Mouse (Mus musculus): ENCODE results near the gene Palm. TPM values are rescaled to one million over a fixed set of nuclear protein-coding genes. Genes with fewer than 3 reads are reported as not detected.

Gene Palm
- total RNA-seq, 4 experiments from 2014 or later, result 72.7 to 123 (median 96.1) TPM

DNA sequence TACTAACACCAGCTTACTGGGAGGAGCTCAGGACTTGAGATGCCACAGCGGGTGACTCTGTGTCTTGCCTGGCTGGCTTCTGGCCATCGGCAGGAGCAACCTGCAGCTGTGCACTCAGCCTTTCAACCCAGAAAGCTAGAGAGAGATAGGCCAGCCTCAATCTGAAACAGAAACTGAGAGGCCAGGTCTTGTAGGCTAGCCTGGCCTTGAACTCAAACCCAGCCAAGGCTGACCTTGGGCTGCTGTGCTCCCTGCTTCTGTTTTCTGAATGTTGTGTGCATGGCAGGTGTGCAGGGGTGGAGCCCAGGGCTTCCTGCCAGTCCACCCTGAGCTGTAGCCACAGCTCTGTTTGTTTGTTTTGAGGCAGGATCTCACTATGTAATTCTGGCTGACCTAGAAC is 20.2 kb upstream of the Palm start:
- no peak for DNase-seq

DNA sequence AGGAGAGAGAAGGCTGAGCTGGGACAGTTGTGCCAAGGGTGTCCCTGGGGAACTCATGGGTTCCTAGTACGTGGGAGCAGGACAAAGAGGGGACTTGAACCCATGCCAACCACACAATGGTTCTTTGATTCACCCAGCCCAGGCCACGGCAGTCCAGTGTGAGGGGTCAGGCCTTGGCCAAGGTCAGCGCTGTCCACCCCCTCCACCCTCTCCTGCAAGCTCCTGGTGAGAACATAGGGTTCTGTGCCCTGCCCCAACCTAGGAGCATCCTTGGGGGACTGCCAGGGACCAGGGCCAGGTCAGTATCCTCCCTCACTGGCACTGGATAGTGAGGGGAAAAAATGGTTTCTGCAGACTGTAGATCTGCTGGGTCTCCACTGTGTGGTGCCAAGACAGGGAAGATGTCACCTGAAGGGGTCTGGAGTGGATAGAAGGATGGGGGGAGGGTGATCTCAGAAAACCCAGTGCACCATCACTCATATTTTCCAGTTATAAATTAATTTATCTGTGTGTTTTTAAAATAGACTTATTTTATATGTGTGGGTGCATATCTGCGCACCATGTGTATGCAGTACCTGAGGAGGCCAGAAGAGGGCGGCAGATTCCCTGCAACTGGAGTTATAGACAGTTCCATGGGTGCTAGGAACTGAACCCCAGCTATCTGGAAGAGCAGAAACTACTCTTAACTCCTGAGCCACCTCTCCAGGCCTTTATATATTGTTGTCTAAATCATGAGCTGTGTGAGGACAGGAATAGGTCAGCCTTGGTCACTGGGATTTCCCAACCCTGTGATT is 18.7 kb upstream of the Palm start:
- DNase-seq, result no peak

DNA sequence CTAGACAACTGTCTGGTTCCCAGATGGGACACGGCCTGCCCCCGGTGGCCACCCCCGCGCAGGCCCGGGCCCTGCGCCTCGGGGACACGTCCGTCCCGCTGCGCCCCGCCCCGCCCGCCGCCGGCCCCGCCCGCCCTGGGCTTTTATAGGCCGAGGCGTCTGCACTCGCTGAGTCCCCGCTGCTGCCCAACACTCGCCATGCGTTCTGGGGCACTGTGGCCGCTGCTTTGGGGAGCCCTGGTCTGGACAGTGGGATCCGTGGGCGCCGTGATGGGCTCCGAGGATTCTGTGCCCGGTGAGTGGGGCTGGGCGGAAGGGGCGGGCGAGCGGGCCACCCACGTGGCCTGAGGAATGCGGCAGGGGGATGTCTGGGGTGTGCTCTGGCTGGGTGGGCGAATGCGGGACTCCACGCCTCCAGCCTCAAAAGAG is 16.3 kb upstream of the Palm start, which contains the start of gene Fstl3:
Gene Fstl3, plus strand, starts transcription at position 170 of the 429 bp plus-strand sequence.
- no peak for DNase-seq

DNA sequence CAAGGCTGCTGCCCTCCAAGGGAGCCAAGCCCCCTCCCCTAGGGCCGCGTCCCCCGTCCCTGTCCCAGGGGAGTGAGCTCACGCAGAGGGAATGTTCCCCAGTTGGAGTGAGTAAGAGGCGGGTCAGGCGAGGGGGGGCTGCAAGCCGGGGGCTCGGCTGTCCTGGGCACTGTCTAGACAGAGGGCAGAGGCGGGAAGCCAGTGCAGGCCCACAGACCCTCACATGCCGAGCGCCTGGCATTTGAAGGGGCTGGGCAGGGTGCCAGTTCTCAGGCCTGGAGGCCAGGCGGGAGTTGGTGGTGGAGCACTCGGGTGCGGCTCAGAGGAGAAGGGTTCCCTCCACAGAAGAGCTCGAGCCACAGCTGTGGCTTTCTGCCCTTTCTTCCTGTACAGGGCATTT is 15.4 kb upstream of the Palm start:
- DNase-seq, result no peak

DNA sequence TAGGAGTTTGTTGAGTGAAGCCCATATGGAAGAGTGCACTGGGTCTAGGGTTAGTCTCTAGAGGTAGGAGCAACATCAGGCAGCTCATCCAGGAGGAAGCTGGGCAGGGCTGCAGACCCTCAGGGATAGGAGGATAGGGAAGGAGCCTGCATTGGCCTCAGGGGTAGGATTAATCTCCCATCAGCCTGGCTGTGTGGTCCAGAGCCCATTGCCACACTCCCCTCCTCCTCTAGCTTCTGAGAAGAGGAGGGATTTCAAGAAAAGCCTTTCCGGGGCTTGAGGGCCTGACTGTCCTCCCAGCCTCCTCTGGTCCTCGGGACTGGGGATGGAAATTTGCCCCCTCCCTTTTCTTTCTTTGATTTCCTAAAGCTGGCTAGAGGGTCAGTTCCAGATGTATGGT is 14.2 kb upstream of the Palm start:
- DNase-seq, result no peak

DNA sequence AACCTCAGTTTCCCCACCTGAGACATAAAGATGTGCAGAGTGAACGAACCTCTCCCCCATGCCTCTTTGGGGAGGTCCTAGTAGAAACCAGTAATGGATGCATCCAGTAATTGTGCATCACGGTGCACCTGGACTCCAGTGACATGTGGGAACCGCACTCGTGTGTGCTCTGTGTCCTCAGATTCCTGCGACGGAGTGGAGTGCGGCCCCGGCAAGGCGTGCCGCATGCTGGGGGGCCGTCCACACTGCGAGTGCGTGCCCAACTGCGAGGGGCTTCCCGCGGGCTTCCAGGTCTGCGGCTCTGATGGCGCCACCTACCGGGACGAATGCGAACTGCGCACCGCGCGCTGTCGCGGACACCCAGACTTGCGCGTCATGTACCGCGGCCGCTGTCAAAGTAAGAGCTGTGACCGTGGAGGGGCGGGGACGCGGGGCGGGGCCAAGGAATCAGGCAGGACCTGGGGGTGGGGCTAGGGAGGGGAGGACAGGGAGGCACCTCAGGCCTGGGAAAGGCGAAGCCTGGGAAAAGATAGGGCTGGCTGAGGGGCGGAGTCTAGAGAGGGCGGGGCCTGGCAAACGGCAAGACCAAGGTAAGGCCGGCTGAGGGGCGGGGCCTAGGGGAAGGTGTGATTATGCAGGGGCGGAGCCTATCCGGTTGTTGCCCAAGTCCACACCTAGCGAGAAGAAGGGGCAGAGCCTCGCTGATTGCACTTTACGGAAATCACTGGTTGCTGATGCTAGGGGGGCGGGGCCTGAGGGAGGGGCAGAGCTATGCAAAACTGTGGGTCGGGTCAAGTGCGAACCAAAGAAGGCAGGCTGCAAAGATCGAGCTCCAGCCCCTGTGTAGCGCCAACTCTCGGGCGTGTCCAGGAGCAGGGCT is 13.3 kb upstream of the Palm start:
- DNase-seq, result peak; percentile 97

DNA sequence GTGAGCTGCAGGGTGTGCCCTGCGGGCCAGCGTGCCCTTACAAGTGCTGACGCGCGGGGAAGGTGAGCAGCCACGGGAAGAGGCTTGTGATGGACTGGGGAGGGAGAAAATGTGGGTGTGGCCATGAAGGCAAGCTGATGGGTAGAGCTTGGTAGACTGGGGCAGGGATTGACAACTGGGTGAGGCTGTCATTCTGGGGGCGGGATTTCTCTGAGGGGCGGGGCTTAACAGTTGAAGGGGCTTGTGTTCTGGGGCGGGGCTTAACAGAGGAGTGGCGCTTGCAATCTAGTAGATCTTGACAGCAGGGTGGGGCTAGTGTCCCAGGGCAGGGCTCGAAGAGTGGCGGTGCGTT is 12.7 kb upstream of the Palm start:
- DNase-seq, result no peak

DNA sequence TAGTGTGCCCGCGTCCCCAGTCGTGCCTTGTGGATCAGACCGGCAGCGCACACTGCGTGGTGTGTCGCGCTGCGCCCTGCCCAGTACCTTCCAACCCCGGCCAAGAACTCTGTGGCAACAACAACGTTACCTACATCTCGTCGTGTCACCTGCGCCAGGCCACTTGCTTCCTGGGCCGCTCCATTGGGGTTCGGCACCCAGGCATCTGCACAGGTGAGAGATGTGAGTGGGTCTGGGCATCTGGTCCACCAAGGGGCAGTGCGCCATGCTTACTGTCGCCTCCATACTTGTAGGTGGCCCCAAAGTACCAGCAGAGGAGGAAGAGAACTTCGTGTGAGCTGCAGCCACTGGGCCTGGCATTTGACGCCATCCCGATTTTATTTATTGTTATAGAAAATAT is 12.2 kb upstream of the Palm start:
- DNase-seq, result no peak

DNA sequence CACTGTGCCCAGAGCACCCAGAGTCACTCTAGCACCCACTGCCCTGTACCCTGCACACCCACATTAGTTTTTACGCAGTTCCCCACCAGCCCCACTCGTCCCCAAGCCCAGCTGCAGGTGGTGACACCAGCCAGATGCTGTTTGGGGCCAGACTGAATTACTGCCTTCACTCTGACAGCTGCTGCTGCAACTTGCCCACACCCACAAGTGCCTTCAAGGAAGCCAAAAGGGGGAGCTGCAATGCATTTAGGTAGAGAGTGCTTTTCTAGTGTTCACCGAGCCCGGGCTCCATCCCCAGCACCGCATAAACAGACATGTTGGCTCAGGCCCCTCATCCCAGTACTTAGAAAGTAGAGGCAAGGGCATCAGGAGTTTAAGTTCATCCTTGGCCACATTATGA is 11.4 kb upstream of the Palm start:
- no peak for DNase-seq

DNA sequence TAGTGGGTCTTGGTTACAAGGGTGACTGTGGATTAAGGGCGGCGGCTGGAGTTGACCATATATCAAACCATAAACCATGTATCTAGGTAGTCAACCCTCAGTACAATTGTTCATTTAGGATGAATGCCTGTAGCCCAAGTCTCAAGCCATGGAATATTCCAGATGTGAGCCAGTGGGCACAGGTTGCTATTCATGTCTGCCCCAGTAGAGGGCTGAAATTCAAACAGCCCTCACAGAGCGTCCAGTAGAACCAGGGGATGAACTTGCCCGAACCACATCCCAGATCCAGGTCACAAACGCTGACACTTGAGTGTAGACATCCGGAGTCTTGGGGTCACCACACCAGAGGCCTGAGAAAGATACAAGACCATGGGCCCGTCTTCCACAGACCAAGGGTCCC is 10.3 kb upstream of the Palm start:
- no peak for DNase-seq

DNA sequence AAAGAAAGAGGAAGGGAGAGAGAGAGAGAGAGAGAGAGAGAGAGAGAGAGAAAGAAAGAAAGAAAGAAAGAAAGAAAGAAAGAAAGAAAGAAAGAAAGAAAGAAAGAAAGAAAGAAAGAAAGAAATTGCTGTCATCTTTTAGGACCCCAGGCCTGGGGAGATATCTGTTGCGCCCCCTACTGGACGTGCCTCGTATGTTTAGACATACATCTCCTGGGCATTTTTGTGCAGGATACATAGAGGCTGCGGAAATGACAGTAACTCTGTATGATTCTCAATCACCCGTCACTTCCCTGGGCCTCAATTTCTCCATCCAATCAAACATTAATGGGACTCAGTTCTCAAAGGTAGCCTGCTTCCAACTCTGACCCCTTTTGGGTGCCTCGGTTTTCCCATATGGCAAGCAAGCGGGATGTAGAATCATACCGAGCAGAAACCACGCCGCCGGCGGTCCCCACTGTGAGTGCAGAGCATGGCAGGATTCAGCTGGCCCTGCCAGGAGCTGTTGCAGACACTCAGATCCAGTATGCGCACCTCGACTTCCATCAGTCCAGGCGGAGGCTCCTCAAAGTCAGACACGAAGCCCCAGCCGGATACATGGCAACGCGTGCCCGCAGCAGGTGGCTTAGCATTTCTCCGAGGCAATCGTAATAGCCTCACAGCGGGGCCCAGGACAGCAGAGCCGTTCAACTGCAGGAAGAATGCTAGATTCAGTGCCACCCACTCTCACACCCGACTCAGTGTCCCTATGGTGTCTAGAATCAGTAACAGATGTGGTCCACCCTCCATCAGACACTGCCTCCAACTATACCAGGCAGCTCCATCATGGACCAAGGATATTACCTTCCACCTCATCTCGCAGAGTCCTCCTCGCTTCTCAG is 9.2 kb upstream of the Palm start:
- DNase-seq, result no peak

DNA sequence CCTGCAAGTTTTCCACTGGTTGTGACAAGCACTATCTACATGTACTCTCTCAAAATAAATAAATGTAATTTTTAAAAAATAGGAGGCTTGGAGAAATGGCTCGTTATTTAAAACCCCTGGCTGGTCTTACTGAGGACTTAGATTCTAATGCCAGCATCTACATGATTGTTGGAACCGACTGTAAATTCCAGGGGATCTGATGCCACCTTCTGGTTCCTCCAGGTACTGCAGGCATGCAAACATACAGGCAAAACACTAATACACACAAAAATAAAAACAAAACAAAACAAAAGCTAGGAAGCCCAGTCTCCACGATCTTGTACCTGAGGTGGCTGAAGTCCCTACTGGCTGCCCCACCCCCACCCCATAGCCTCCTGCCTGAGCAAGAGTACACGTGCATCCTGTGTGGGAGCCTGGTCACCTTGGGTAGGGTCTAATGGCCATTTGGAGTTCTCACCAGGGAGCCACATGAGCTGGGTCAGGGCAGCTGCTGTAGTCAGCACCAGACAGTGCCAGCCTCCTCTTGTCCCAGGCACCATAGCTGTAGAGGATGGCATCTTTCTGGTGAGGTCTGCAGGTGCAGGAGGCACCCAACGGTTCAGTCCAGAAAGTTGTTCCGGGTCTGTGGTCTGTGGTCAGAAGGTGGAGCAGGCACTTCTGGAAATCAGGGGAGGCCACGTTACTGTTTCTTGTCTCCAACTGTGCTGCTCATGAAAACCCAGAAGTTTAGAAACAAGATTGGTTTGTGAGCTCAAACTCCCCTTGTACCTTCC is 4.8 kb upstream of the Palm start:
- DNase-seq, result no peak

DNA sequence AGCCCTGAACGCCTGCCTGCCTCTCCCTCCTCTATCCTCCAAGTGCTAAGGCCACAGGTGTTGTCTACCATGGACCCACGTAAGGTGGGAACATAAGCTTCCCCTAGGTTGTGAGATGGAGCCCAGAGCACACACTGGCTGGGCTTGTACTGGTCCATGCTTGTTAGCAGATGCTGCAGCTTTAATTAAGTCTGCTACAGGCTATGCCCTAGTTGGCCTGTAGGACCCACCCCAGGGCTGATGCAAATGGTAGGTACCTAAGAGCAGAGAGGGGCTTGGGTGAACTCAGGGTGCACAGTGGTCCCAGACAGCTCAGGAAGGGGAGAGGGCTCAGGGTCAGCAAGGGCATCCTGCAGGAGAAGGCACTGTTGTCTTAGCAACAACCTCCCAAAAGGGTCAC is 3.8 kb upstream of the Palm start:
- no peak for DNase-seq

DNA sequence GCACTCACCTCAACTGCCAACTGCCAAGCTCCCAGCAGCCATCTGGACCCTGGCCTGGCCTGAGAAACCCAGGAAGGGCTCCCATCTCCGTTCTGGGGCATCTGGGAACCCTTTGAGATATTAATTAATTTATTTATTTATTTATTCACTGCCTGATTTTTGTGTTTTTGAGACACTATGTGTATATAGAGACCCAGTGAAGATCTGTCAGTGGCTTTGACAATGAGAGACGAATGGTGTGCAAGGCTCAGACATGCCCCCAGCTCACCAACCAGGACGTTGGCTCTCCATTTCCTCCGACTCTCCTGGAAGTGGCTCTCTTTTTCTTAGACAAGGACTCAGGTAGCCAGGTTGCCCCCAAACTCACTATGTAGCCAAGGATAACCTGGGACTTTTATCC is 2.5 kb upstream of the Palm start, which contains the start of gene Prss57:
Gene Prss57, minus strand, starts transcription at position 101 of the 400 bp plus-strand sequence.
- no peak for DNase-seq

DNA sequence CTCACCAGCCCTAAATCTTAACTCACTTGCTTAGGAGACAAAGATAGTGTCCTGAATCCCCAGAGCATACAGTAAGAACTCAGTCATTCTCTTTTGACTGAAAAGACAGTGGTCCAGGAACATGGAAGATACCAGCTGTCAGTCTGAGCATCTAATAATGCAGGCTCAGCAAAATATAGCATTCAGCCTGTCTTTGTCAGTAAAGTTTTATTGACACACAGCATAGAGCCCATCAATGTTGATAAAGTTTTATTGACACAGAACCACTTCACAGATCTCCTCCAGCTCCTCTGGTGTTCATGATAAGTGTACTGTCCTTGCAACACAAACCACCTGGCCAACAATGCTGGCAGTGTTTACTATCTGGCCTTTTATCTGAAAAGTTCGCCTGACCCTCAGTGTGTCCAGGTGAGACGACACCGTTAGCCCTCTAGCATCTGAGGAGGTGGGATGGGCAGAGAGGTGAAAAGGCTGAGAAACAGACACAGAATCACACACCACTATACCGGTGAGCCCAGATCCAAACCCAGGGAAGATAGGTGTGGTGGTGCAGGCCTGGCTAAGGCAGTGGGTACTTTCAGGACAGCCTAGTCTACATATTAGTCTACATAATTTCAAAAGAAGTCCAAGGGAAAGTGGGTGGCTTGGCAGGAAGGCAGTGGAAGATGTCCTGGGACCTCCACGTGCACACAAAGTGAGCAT is 882 bp upstream of the Palm start:
- no peak for DNase-seq

DNA sequence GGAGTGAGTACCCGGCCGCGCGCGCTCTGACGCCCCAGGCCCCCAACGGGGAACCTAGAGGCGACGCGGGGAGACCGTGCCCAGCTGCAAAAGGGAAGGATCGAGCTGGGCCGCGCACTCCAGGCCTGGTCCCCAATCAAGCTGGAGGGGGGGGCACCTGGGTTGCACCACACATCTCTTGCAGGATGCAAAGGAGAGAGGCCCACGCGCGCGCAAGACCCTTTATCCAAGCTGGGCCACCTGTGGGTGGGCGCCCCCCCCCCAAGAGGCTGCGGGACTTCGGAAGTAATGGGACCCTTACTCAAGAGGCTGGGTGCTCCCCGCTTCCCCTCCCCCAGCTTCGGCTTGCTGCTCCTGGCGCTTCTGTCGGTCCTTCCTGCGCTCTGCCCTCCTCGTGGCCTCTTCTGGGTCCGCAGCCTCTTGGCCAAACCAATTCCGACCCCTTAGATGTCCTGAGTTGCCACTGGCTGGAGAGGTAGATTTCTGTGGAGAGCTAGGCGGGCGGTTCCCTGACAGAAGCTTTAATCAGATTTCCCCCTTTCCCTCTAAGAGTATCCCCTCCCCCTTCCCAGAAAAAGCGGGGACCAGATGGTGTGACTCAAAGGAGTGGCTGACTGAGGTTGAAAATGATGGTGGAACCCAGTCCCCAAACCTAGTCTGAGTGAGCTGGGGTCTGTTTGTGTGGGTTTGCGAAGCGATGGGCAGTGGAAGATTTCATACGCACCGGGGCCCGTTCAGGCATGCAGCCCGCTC is 542 bp downstream of the Palm start:
- no peak for DNase-seq

DNA sequence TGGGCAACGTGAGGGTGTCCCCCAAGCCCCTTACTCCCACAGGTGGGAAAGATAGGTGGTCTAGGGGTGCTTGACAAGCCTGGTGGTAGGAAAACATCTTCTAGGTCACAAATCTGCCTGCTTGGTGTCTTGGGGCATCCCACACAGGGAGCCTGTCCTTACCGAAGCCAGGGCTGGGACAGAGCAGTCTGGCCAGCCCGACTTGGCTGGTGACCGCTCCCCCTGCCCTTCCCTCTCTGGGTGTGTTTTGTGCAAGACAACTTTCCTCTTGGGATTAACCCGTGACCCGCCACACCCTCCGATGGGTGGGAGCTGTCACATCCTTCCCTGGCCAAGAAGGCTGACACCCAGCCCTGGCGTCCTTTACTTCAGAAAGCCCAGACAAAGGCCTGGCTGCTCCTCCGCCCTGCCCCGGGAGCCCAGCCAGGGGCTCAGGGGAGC is 1.1 kb downstream of the Palm start:
- DNase-seq, result peak; percentile 69

DNA sequence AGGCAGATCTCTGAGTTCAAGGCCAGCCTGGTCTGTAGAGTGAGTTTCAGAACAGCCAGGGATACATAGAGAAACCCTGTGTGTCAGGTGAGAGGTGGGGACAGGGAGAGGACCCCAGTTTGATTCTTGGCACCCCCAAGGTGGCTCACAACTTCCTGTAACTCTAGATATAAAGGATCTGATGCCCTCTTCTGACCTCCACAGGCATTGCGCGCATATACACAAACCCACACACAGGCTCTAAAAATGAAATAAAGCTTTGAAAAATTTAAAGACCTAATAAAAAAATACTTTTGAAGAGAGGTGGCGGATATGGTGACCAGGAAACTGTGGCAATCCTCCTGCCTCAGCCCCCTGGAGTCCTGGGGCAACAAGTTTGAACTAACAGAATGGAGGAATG is 2.5 kb downstream of the Palm start:
- DNase-seq, result no peak

DNA sequence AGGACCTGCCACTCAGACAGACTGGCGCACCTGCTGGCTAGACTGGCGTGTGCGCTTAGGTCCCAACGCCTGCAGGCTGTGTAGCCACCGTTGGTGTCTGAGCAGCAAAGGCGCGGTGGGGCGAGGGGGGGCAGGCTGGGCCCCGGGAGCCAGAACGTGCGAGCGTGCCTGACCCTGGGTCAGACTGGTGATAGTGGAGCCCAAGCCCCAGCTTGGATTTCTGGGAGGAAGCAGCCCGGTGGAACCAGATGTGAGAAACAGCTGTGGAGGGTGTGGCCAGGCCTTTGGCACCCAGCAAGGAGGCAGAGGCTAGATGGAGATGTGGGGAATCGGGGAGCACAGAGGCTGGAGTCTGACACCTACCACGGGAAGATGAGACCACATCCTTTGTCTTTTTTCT is 4.0 kb downstream of the Palm start:
- no peak for DNase-seq

DNA sequence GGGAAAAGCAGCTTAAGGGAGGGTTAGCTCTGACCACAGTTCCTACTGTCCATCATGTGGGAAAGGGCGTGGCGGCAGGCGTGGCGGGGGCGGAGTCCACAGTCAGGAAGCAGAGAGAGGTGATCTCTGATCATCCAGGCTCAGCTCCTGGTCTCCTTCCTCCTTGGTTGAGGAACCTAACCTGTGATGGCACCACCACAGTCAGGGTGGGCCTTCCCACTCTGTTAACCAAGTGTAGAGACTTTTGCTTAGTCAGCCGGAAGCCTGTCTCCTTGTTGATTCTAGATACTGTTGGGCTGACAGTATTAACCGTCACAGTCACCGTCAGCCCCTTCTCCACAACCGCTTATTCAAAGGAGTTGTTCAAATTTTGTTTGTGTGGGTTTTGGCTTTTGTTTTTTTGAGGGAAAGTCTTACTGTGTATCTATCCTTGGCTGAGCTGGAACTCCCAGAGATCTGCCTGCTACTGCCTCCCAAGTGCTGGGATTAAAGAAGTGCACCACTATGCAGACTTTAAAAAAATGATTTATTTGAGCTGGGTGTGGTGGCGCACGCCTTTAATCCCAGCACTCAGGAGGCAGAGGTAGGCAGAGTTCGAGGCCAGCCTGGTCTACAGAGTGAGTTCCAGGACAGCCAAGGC is 5.0 kb downstream of the Palm start:
- no peak for DNase-seq

Data from adrenal gland, adult 8-10 months (tissue).